Mouse (Mus musculus) gastrocnemius, postnatal 4 days (tissue): ENCODE data around the gene Tnip2. TPM values are rescaled to one million over a fixed set of nuclear protein-coding genes. Genes with fewer than 3 reads are reported as not detected.

Experiments used
- DNase-seq, 2 experiments: peaks; one replicate each; pipeline ENCODE4 v3.0.0; 2021 to 2022; ENCODE audit warnings: low spot score in 2 of 2, mixed read lengths in 2 of 2
- long read RNA-seq, 2 experiments: library from polyadenylated mRNA; stranded (forward); transcript quantifications; one replicate each; pipeline ENCODE4 v2.0.0; 2021
- total RNA-seq, 2 experiments: library from RNA; stranded (reverse); gene quantifications; 2 replicates each; pipeline ENCODE4 v1.2.3; 2021

The Tnip2 gene
- total RNA-seq, result 10 to 100 TPM in 1 of 2 experiments, 1 to 10 TPM in 1; 9.8 to 10.1 TPM
- long read RNA-seq, experiment 1, partial matches to known transcripts, result 0 of 9 reads
- long read RNA-seq, experiment 1, other reads (novel, unspliced or antisense), result 5 of 9 reads
- long read RNA-seq, experiment 2, transcript Tnip2-202 (6 exons, 1,987 nt), result major isoform, 5 of 14 reads
- long read RNA-seq, experiment 2, partial matches to known transcripts, result 3 of 14 reads
- long read RNA-seq, experiment 2, other reads (novel, unspliced or antisense), result 6 of 14 reads

DNA sequence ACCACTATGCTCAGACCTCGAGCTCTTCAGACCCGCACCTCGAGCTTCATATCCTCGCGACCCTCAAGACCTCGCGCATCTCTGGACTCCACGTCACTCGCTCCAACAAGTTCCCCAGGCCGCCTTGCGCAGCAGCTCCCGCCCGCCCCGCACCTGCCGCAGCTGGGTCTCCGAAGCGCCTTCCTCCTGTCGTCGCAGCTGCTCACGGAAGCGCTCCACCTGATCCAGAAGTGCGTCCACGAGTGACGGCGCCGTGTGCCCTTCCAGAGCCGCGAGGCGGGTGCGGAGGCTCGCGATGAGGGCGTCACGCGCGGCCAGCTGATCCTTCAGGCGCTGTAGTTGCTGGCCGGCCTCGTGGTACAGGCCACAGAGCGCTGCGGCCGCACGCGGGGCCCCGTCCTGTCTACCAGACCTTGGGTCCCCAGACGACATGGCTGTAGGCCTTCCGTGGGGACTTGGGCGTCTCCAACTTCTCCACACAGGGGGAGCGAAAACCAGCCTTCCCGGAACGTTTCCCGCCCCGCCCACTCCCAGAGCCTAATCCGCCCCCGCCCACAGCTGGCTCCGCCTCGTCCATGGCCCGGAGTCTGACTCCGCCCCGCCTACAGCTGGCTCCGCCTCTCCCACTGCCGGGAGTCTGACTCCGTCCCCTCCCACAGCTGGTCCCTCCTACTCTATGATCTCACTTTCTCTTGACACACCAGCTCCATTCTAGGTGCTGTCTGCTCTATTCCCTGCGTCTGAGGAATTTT is at the start of gene Tnip2:
TSS of gene Tnip2 (minus strand) at position 526 of the 752 bp plus-strand sequence.
- peak; percentile 92 to 97 for DNase-seq

DNA sequence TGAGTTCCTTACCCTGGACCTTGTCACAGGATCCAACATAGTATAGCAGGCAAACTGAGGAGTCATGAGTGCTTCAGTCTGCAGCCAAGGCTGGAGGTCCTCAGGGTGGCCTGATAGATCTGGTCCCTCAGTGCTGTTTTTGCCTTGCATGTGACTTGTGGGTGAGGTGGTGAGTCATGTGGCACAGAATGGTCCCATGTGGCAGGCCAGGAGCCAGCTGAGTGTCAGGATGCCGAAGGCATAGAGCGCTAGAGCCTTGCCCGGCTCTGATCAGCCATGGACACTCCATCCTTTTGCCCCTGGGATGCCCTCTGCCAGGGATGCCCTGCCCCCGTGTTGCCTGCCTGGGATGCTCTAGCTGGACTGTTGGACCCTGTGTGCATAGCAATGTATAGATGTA is 38.0 kb upstream of the Tnip2 start:
- DNase-seq, result no peak

DNA sequence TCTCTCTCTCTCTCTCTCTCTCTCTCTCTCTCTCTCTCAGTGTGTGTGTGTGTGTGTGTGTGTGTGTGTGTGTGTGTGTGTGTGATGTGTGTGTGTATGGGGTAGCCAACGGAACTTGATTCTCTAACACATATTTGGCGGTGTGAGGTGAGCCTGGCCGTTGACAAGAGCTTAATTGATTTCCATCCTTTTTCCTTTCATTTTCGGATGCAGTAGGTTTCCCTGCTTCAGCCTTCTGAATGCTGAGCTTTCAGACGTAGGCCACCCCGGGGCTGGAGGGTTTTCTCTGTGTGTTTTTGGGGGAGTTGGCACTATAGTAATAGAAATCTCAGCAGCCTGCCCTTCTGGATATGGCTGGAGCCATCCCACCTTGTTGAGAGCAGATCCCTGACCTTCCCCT is 36.5 kb upstream of the Tnip2 start:
- no peak for DNase-seq

DNA sequence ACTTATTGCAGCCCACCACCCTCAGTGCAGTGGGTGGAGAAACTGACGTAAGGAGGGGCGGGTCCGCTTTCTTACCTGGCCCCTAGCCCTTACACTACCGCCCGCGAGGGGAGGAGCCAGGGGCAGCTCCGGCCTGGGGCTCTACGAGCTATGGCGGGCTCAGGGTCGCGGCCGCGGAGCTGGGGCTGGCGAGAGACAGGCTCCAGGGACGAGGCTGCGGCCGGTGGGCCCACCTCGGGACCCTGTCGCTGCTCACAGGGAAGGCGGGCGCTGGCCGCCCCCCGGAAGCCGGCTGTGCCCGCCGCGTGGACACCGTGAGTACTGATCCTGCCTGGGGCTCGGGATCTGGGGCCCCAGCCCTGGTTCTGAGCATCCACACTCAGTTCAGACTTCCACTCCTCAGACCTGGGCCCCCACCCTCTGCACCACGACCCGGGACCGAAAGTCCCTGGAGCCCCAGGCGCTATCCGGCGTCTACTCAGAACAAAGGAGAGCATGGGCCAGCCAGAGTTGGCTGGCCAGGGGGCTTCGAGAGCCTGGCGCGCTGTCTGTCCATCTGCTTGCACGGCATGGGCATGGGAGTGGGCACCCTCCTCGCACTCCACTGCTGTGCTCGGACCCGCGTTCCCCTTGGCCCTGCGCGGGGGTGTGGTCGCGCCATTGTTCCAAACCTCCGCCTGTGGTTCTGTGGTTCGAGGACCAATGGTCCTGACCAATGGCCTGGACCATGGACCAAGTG is 35.9 kb upstream of the Tnip2 start:
- peak in 1 of 2 experiments; percentile 53 for DNase-seq

DNA sequence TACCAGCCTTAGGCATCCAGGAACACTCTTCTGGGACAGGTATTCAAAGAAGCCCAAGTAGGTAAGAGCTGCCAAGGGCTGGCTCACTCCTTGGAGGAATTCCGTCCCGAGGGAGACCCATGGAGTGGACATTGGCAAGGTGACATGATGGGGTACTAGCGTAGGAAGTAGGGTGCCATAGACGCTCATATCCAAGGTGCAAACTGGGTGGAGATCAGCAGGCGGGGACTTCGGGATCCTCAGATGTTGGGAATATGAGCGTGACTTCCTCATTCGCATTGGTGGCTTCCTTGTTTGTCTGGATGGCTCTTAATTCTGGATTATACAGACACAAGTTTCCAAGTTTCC is 35.3 kb upstream of the Tnip2 start:
- DNase-seq, result no peak

DNA sequence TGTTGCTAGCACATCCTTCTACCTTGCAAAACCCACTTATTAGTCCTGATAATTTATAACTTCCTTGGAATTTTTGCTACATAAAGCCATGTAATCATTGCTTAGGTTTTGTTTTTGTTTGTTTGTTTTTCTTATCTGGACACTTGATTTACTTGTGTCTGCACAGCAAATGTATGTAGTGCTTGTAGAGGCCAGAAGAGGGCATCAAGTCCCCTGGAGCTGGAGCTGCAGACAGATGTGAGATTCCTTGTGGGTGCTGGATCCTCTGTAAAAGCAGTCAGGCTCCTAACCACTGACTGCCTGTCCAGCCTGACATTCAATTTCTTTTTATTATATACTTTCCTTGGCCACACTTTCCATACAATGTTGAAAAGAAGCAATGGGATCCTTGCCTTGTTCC is 33.6 kb upstream of the Tnip2 start:
- DNase-seq, result no peak

DNA sequence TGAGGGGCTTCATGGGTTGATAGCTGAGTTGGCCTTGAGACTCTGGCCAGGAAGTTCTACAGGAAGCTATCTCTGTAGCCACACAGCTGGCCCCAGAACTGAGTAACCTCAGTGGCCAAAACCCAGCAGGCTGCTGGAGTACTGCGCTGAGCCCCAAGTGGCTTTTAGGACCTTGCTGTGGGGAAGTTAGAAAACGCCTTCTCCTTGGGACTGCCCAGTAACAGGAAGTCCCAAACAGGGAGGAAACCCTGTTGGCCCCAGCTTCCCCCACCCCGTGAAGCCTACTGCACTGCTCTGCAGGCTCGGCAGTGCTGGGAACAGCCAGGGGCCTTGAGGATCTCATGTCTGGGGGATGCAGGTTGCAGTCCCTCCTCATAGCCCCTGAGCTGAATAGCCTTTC is 29.3 kb upstream of the Tnip2 start:
- DNase-seq, result no peak

DNA sequence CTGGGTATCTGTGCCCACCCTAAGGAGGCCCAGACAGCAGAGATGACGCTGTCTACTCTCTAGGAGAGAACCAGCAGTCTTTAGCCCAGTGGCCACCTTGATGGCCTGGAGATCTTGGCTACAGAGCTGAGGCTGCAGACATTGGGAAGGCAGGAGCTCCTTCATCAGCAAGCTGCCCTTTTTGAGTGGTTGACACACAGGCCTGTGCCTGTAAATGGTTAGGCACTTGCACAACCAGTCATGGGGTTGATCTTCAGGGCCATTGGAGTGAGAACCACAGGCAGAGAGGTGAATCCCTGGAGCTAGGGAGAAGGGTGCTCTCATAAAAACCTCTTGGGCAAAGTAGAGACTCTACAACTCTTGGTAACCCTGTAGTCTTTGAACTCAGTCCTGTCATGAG is 28.4 kb upstream of the Tnip2 start:
- no peak for DNase-seq

DNA sequence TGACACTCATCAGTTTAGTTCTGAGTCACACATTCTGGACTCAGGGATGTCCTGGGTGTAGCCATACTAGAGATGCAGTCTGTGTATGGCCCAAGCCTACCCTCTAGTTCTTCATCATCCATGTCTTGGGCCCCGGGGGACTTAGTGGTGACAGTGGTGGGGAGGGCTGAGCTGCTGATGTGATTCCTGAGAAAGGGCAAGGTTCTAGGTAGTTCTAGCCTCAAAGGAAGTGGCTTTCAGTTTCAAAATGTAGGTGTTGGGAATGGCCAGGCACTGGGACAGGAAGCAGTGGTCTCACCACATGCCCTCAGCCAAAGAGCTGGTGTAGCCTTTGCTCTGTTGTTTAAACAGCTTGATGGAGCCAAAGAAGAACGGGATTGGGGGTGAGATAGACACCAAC is 25.3 kb upstream of the Tnip2 start:
- DNase-seq, result no peak

DNA sequence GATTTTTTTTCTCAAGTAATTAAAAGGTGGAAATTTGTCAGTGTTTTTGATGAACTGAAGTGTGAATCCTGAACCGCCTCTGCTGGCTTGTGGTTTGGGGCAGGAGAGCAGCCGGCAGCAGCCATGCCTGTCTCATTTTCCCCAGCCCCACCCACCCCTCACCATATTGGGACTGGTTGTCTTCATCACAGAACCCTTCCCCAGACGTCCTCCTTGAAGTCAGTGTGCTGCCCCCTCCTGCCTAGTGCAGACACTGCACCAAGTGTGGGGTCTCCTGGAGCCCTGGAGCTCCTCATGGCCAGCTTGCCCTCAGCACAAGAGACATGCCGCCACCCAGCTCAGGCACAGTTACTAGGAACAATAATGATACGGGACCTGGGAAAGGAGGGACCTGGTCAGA is 24.7 kb upstream of the Tnip2 start:
- no peak for DNase-seq

DNA sequence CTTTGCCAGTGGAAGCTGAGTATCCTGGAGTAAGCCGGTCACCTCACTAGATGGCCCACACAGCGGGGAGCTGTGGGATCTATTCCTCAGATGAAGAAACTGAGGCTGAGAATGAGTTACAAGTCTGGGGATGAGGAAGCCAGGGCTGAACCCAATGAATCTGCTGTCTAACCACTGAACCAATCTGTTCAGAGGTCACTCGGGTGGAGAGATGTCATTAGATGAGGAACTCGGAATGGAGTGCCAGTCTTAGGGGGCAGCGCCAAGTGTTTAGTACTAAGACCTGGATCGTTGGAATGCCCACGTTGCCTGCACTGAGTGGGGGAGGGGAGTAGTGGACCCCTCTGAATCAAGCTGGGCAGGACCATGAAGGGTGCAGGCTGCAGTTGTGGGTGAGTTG is 24.3 kb upstream of the Tnip2 start:
- DNase-seq, result no peak

DNA sequence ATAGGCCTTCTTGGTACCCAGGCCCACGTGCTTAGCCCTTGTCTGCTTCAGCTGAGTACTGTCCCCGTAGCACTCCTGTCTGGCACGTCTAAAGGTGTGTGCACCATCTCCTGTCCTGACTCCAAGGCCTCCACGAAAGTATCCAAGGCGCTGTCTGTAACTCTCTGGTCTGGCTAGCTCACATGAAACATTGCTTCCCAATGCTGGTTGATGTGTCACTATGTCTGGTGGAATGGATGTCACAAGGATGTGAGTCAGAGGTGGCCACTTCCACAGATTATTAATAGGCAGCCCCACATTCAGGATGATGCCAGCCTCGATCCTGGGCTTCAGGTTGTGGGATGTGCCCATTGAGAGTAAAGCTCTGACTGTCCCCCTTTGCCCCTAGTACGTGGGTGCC is 22.0 kb upstream of the Tnip2 start:
- DNase-seq, result no peak

DNA sequence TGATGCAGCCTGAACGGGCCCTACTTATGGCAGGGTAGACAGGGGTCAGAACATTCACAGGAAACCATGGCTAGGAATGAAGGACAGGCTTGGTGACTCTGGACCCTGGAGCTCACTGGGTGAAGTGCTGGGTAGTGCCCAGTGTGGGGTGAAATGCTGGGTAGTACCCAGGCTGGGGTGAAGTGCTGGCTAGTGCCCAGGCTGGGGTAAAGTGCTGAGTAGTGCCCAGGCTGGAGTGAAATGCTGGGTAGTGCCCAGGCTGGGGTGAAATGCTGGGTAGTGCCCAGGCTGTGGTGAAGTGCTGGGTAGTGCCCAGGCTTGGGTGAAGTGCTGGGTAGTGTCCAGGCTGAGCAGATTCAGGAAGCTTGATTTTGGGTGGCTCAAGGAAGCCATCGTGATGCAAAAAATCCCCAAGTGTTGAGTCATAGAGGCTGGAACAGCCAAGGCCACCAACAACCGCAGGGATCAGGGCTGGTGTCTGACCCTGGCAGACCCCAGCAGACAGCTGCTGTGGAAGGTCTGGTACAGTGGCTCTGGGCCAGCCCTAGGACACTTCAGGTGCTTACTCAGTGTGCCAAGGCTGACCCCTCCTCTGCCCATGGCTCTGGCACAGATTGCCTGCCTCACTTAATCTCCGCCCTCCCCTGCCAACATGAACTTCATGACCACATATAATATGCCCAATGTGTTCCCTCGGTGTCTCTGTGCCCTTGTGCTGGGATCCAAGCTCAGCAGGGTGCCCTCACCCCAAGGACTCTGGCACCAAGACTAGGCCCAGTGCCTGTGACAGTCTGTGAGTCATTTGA is 21.2 kb upstream of the Tnip2 start:
- no peak for DNase-seq

DNA sequence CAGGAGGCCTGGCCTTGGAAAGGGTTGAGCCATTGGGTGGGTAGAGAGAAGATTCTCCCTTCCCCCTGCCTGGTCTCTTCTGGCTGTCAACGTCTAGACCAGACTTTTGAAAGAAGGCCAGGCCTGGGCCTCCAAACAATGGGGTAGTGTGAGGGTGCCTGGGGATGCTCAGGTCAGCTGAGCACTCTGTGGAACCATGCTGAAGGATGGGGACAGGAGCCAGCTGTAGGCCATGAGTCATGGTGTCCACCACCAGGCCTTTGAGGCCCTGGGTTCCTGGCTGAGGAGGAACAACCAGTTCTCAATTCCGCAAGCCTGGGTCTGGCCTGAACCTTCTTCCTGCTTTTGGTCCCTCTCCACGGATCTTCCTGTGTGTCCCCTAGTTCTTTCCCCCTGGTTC is 20.0 kb upstream of the Tnip2 start:
- no peak for DNase-seq

DNA sequence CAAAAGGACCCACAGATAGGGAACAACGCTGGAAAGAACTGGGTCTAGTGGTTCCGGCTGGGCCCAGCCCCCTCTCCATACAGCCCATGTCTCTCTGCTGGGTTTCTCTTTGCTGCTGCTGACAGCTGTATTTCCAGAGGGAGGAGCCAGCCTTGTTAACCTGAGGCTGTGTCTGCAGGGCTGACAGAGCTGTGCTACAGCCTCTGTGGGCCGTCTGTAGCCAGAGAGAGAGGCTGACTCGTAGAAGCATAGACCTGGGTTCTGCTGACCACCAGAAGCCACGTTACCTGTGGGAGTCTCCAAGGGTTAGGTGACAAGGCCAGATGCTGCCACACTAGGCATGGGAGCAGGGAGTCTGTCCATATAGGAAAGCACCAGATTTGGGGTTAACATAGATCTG is 19.3 kb upstream of the Tnip2 start:
- no peak for DNase-seq

DNA sequence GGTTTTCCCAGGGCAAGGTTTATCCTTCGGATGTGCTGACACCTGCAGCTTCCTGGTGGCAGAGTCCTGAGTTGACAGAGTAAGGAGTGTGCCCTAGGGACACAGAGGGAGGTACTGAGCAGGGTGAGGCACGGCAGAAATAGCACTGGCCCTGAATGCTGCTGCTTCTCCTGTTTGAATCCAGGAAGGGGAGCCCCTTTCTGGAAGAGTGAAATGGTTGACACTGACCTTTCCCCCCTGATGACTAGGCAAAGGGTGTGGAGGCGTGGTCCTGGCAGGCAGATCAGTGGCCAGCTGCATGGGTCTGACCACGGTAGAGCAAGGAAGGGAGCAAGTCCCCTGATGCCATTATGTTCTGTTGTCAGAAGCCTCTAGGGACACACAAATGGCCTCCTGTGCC is 16.9 kb upstream of the Tnip2 start:
- DNase-seq, result no peak

DNA sequence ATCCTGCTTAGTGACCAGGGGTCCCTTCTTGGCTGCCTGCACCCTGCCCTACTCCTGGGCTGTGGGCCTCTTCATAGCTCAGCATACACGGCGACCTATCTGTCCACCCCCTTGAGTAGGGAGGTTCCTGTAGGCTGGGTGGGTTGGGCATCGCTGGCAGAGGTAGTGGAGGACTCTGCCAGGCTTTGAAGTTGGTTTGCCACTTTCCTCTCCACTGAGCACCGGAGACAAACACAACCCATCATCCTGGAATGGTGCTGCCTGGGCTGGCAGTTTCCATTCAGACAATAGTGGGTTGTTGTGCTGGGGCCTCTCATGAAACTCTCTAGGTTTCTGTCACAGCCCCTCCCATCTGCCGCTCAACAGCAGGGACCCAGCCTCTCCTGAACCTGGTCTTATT is 16.3 kb upstream of the Tnip2 start:
- no peak for DNase-seq

DNA sequence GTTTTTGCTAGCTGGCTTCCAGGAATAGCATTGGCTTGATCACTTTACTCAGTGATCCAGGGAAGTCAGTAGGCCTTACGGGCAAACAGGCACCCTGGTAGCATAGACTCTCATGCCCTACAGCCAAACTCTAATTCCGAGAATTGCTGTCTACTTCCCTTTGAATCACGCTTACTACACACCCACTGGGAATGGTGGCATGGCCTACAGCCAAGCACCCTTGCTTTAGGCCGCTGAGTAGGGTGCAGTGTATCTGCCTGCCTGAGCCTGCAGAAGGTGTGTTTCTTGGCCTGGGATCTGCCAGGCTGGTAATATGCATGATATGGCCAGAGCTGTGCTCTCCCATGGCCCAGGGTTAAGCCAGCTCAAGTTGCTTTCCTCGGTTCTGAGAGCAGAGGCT is 14.9 kb upstream of the Tnip2 start:
- DNase-seq, result no peak

DNA sequence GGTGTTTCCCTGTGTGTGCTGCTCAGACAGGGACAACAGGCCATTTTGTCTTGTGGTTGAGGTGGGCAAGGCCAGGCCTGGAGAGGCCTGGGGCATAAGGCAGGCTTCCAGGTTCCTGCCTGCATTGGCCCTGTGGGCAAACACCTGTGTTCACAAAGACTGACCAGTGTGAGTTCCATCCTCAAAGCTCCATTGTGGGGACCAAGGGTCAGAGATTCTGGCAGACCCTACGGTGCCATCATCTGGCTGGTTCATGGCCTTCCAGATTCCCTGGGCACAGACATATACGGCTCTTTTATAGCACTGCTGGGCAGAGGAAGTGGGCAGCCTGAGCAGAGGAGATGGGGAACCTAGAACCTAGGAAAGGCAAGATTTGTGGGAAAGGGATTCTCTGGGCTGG is 13.6 kb upstream of the Tnip2 start:
- no peak for DNase-seq

DNA sequence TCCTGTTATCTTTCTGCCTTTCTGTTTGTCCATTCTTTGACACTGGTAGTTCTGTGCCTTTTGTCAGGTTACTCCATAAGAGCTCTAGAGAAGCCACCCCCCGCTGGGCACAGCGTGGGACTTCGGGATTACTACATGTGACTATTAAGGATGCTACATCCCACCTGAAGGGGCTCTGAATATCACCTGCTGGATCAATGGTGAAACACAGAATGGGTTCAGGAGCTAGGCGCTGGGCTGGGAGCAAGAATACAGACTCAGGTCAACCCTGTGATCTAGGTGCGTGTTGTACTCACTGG is 12.6 kb upstream of the Tnip2 start:
- DNase-seq, result no peak

DNA sequence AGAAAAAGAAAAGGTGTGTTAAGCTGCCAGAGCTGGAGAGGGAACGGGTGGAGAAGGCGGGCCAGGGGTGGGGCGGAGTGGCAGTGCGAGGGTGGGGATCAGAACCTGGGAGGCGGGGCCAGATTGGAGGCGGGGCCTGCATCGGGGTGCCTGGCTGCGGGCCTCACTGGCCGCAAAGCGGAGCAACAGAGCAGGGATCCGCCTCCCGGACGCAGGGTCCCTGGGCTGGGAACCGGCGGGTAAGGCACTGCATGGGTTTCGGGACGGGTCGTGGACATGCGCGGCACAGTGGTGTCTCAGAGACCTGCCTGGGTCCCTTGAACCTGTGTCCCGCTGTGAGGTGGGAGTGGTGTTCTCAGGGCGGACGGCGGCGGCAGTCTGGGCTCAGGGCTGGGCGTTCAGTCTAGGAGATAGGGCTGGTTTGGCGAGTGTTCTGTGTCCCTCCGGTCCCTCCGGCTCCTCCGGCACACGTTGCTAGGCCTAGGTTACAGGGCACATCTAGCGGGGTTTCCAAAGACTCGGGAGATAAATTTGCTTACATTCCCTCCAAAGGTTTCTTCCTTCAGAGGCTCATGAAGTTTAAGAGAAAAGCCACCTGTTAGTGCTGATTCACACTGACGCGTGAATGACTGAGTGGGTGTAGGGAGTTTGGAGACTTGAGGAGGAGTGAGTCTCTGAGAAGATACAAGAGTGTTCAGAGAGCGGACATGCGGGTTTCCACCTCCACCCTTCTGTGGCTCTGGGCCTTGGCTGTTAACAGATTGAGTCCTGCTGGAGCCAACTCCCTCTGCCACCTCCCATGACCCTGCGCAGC is 12.1 kb upstream of the Tnip2 start, which contains the start of gene Sh3bp2:
TSS of gene Sh3bp2 (plus strand) at position 176 of the 814 bp plus-strand sequence.
- peak; percentile 89 to 95 for DNase-seq
